Mouse (Mus musculus): Measurements from ENCODE around the gene Myrip. TPM values are rescaled to one million over a fixed set of nuclear protein-coding genes. Genes with fewer than 3 reads are reported as not detected.
"Not testable (repeated sequence)": the region's sequence is repeated elsewhere in the genome, so short reads cannot be mapped to it uniquely, and the experiment has no call there.

The Myrip gene
- polyA plus RNA-seq, 1 experiment from 2014 or later = 0.30 TPM

- Histone ChIP-seq H3K9ac (replicated peaks; ENCODE audit: low read length) (no peak overlapping the region), H3K4me2 (replicated peaks; ENCODE audit: low read depth, low read length) (no peak overlapping the region), H3K36me3 (ENCODE audit: insufficient read depth, low read length) (no peaks in the 10 kb centered on the region), H3K27ac (ENCODE audit: low read length) (no peak overlapping the region), H3K4me1 (ENCODE audit: insufficient read depth, low read length) (peaks cover 5% of the 10 kb centered on the region; the same call in 1 of the 2 replicates), H3K27me3 (ENCODE audit: insufficient read depth, low read length) (no peaks in the 10 kb centered on the region), H3K9me3 (ENCODE audit: low read length) (no peaks in the 10 kb centered on the region), H3K4me3 (ENCODE audit: low read length) (no peak overlapping the region)
- no peak for ATAC-seq (ENCODE audit: low FRiP score, low TSS enrichment)
- WGBS = 63% methylated on average over 3 of the region's 3 CpGs
These were observed 61.4 kb downstream of the Myrip start for GRCm38 (mm10) chr9:120362684-120363083.

GRCm38 (mm10) chr9:120364653-120365283 is 63.5 kb downstream of the Myrip start:
- Histone ChIP-seq H3K36me3 (ENCODE audit: insufficient read depth, low read length) (no peaks in the 10 kb centered on the region), H3K9ac (replicated peaks; ENCODE audit: low read length) (no peak overlapping the region), H3K9me3 (ENCODE audit: low read length) (no peaks in the 10 kb centered on the region), H3K4me2 (replicated peaks; ENCODE audit: low read depth, low read length) (no peak overlapping the region), H3K27ac (ENCODE audit: low read length) (no peak overlapping the region), H3K4me3 (ENCODE audit: low read length) (no peak overlapping the region), H3K27me3 (ENCODE audit: insufficient read depth, low read length) (no peaks in the 10 kb centered on the region), H3K4me1 (ENCODE audit: insufficient read depth, low read length) (peaks cover 5% of the 10 kb centered on the region; the same call in 1 of the 2 replicates)
- WGBS = 74% methylated on average over 19 of the region's 19 CpGs
- no peak for ATAC-seq (ENCODE audit: low FRiP score, low TSS enrichment)

GRCm38 (mm10) chr9:120367526-120367925 is 66.2 kb downstream of the Myrip start:
- H3K36me3 ChIP-seq (ENCODE audit: insufficient read depth, low read length) = no peaks in the 10 kb centered on the region
- 82% methylated on average over 1 of the region's 1 CpGs for WGBS
- no peaks in the 10 kb centered on the region for H3K9me3 ChIP-seq (ENCODE audit: low read length)
- H3K9ac ChIP-seq (replicated peaks; ENCODE audit: low read length) = no peak overlapping the region
- no peaks in the 10 kb centered on the region for H3K27me3 ChIP-seq (ENCODE audit: insufficient read depth, low read length)
- ATAC-seq (ENCODE audit: low FRiP score, low TSS enrichment) = no peak
- no peak overlapping the region for H3K4me3 ChIP-seq (ENCODE audit: low read length)
- no peak overlapping the region for H3K27ac ChIP-seq (ENCODE audit: low read length)
- H3K4me1 ChIP-seq (ENCODE audit: insufficient read depth, low read length) = no peaks in the 10 kb centered on the region
- H3K4me2 ChIP-seq (replicated peaks; ENCODE audit: low read depth, low read length) = no peak overlapping the region

GRCm38 (mm10) chr9:120371633-120372032 is 70.3 kb downstream of the Myrip start:
- no peak for ATAC-seq (ENCODE audit: low FRiP score, low TSS enrichment)
- H3K4me2 ChIP-seq (replicated peaks; ENCODE audit: low read depth, low read length) = no peak overlapping the region
- no peaks in the 10 kb centered on the region for H3K4me1 ChIP-seq (ENCODE audit: insufficient read depth, low read length)
- H3K9me3 ChIP-seq (ENCODE audit: low read length) = no peaks in the 10 kb centered on the region
- H3K4me3 ChIP-seq (ENCODE audit: low read length) = no peak overlapping the region
- no peaks in the 10 kb centered on the region for H3K27me3 ChIP-seq (ENCODE audit: insufficient read depth, low read length)
- 85% methylated on average over 5 of the region's 5 CpGs for WGBS
- H3K27ac ChIP-seq (ENCODE audit: low read length) = no peak overlapping the region
- H3K9ac ChIP-seq (replicated peaks; ENCODE audit: low read length) = no peak overlapping the region
- H3K36me3 ChIP-seq (ENCODE audit: insufficient read depth, low read length) = no peaks in the 10 kb centered on the region

GRCm38 (mm10) chr9:120372347-120372746 is 71.0 kb downstream of the Myrip start:
- no peak overlapping the region for H3K4me3 ChIP-seq (ENCODE audit: low read length)
- H3K27ac ChIP-seq (ENCODE audit: low read length) = no peak overlapping the region
- H3K4me2 ChIP-seq (replicated peaks; ENCODE audit: low read depth, low read length) = no peak overlapping the region
- no peaks in the 10 kb centered on the region for H3K4me1 ChIP-seq (ENCODE audit: insufficient read depth, low read length)
- ATAC-seq (ENCODE audit: low FRiP score, low TSS enrichment) = no peak
- no peaks in the 10 kb centered on the region for H3K9me3 ChIP-seq (ENCODE audit: low read length)
- 86% methylated on average over 6 of the region's 6 CpGs for WGBS
- H3K36me3 ChIP-seq (ENCODE audit: insufficient read depth, low read length) = no peaks in the 10 kb centered on the region
- no peak overlapping the region for H3K9ac ChIP-seq (replicated peaks; ENCODE audit: low read length)
- no peaks in the 10 kb centered on the region for H3K27me3 ChIP-seq (ENCODE audit: insufficient read depth, low read length)

GRCm38 (mm10) chr9:120377726-120378125 is 76.4 kb downstream of the Myrip start:
- Histone ChIP-seq H3K4me1 (ENCODE audit: insufficient read depth, low read length) (no peaks in the 10 kb centered on the region), H3K36me3 (ENCODE audit: insufficient read depth, low read length) (no peaks in the 10 kb centered on the region), H3K27ac (ENCODE audit: low read length) (no peak overlapping the region), H3K4me3 (ENCODE audit: low read length) (no peak overlapping the region), H3K9ac (replicated peaks; ENCODE audit: low read length) (no peak overlapping the region), H3K27me3 (ENCODE audit: insufficient read depth, low read length) (no peaks in the 10 kb centered on the region), H3K4me2 (replicated peaks; ENCODE audit: low read depth, low read length) (no peak overlapping the region), H3K9me3 (ENCODE audit: low read length) (no peaks in the 10 kb centered on the region)
- no peak for ATAC-seq (ENCODE audit: low FRiP score, low TSS enrichment)
- 25% methylated on average over 11 of the region's 11 CpGs for WGBS

- no peak overlapping the region for H3K27ac ChIP-seq (ENCODE audit: low read length)
- H3K27me3 ChIP-seq (ENCODE audit: insufficient read depth, low read length) = no peaks in the 10 kb centered on the region
- no peak overlapping the region for H3K9ac ChIP-seq (replicated peaks; ENCODE audit: low read length)
- no peaks in the 10 kb centered on the region for H3K36me3 ChIP-seq (ENCODE audit: insufficient read depth, low read length)
- ATAC-seq (ENCODE audit: low FRiP score, low TSS enrichment) = no peak
- 31% methylated on average over 9 of the region's 9 CpGs for WGBS
- no peak overlapping the region for H3K4me3 ChIP-seq (ENCODE audit: low read length)
- H3K9me3 ChIP-seq (ENCODE audit: low read length) = no peaks in the 10 kb centered on the region
- no peak overlapping the region for H3K4me2 ChIP-seq (replicated peaks; ENCODE audit: low read depth, low read length)
- H3K4me1 ChIP-seq (ENCODE audit: insufficient read depth, low read length) = no peaks in the 10 kb centered on the region
These were observed 93.9 kb downstream of the Myrip start for GRCm38 (mm10) chr9:120395188-120395587.

GRCm38 (mm10) chr9:120396579-120397185 is 95.4 kb downstream of the Myrip start:
- ATAC-seq (ENCODE audit: low FRiP score, low TSS enrichment) = no peak
- Histone ChIP-seq H3K4me3 (ENCODE audit: low read length) (no peak overlapping the region), H3K9me3 (ENCODE audit: low read length) (no peaks in the 10 kb centered on the region), H3K27me3 (ENCODE audit: insufficient read depth, low read length) (no peaks in the 10 kb centered on the region), H3K27ac (ENCODE audit: low read length) (no peak overlapping the region), H3K4me1 (ENCODE audit: insufficient read depth, low read length) (no peaks in the 10 kb centered on the region), H3K36me3 (ENCODE audit: insufficient read depth, low read length) (no peaks in the 10 kb centered on the region), H3K4me2 (replicated peaks; ENCODE audit: low read depth, low read length) (no peak overlapping the region), H3K9ac (replicated peaks; ENCODE audit: low read length) (no peak overlapping the region)
- 86% methylated on average over 7 of the region's 7 CpGs for WGBS

GRCm38 (mm10) chr9:120398289-120398688 is 97.0 kb downstream of the Myrip start:
- no peak overlapping the region for H3K4me2 ChIP-seq (replicated peaks; ENCODE audit: low read depth, low read length)
- 86% methylated on average over 8 of the region's 8 CpGs for WGBS
- H3K27me3 ChIP-seq (ENCODE audit: insufficient read depth, low read length) = no peaks in the 10 kb centered on the region
- no peak overlapping the region for H3K27ac ChIP-seq (ENCODE audit: low read length)
- no peak for ATAC-seq (ENCODE audit: low FRiP score, low TSS enrichment)
- no peaks in the 10 kb centered on the region for H3K9me3 ChIP-seq (ENCODE audit: low read length)
- H3K36me3 ChIP-seq (ENCODE audit: insufficient read depth, low read length) = no peaks in the 10 kb centered on the region
- no peak overlapping the region for H3K4me3 ChIP-seq (ENCODE audit: low read length)
- no peaks in the 10 kb centered on the region for H3K4me1 ChIP-seq (ENCODE audit: insufficient read depth, low read length)
- H3K9ac ChIP-seq (replicated peaks; ENCODE audit: low read length) = no peak overlapping the region

- H3K27ac ChIP-seq (ENCODE audit: low read length); H3K36me3 ChIP-seq (ENCODE audit: insufficient read depth, low read length); H3K9me3 ChIP-seq (ENCODE audit: low read length); H3K9ac ChIP-seq (replicated peaks; ENCODE audit: low read length); H3K27me3 ChIP-seq (ENCODE audit: insufficient read depth, low read length); ATAC-seq (ENCODE audit: low FRiP score, low TSS enrichment); H3K4me2 ChIP-seq (replicated peaks; ENCODE audit: low read depth, low read length); H3K4me1 ChIP-seq (ENCODE audit: insufficient read depth, low read length); H3K4me3 ChIP-seq (ENCODE audit: low read length): not testable (repeated sequence)
- 86% methylated on average over 2 of the region's 2 CpGs for WGBS
These were observed 98.2 kb downstream of the Myrip start for GRCm38 (mm10) chr9:120399537-120399936.
